Mouse (Mus musculus) layer of hippocampus, adult 18-20 months (tissue): Measurements from ENCODE around the gene Gm21883. TPM values are rescaled to one million over a fixed set of nuclear protein-coding genes. Genes with fewer than 3 reads are reported as not detected.
"Not testable (repeated sequence)": the region's sequence is repeated elsewhere in the genome, so short reads cannot be mapped to it uniquely, and the experiment has no call there.

Experiments used
- DNase-seq, 2 experiments: peaks; one replicate each; pipeline ENCODE4 v3.0.0; 2022; ENCODE audit warnings: low spot score in 2 of 2
- long read RNA-seq: library from polyadenylated mRNA; stranded (forward); transcript quantifications from one replicate; pipeline ENCODE4 v2.0.0, GENCODE M21; 2021
- total RNA-seq, 2 experiments: library from RNA; stranded (reverse); gene quantifications; 2 replicates each; pipeline ENCODE4 v1.2.3; 2021

Gene Gm21883
- not detected for total RNA-seq
- long read RNA-seq: 0 reads

DNA sequence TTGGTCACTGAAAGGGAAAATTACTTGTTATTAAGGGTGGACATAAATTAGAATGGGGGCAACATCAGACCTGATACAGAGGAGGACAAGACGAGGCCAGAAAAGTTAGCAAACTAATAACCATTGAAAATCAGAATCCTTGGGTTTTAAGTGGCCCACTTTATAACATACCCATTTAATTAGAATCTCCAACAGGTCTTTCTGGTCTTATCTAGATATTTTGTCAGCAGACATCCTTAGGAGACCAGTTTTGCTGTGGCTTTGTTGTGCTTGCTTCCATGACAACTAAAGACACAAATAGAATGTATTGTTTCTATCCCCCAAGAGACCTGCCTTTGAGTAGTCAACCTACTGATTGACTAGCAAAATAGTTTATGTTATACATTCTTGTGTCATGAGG lies at the start of gene Gm21883:
Gm21883 (minus strand) TSS at position 101 of the 400 bp plus-strand sequence.
- not testable (repeated sequence) for DNase-seq

DNA sequence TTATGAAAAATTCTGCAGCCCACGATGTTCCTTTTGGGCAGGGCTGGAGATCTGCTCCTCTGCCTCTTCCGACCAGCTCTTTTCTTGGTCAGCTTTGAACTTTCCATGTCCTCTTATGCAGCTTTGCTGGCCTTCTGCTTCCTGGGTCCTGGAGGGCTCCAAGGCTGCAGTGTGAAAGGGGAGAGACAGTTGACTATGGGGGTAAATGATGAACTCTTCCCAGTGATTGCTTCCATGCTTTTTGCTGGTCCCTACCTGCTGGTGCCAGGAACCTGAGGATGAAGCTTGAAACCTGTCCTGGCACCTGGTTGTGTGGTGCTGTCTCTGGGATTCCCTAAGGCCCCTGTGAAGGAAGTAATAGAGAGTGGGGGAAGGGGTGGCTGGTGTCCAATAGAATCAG lies 44.7 kb upstream of the Gm21883 start, which contains the start of gene Spin2e:
Spin2e (minus strand) TSS at position 101 of the 400 bp plus-strand sequence.
- not testable (repeated sequence) for DNase-seq

Other genes starting within 250 kb of the Gm21883 start
- not detected for gene Btbd35f26, start 237.8 kb downstream of the Gm21883 start, total RNA-seq
- gene Btbd35f19, start 190.4 kb downstream of the Gm21883 start, total RNA-seq: not detected
- gene Spin2e, start 44.6 kb upstream of the Gm21883 start, total RNA-seq: not detected
- not detected for gene Btbd35f25, start 142.9 kb upstream of the Gm21883 start, total RNA-seq